Mouse (Mus musculus): ENCODE data around the gene Fcna. TPM values are rescaled to one million over a fixed set of nuclear protein-coding genes. Genes with fewer than 3 reads are reported as not detected.
A peak's percentile ranks its signal among the peaks of the same experiment; 100 is the strongest.

Fcna gene
- total and polyA plus RNA-seq, 3 experiments: 4.0 to 6.8 (median 4.8) TPM

GRCm38 (mm10) chr2:25639890-25640289, 12.1 kb upstream of the Fcna start:
- Histone ChIP-seq H3K79me2 (replicated peaks; ENCODE audit: control insufficient read depth, insufficient read depth, low read length) (no peaks in the 10 kb centered on the region), H3K4me1 (ENCODE audit: control insufficient read depth, insufficient read depth, low read length) (no peaks in the 10 kb centered on the region), H3K4me3 (no peak overlapping the region), H3K27ac (no peak overlapping the region), H3K27me3 (ENCODE audit: control insufficient read depth, insufficient read depth, low read length) (no peaks in the 10 kb centered on the region), H3K36me3 (ENCODE audit: control insufficient read depth, insufficient read depth, low read length) (no peaks in the 10 kb centered on the region), H3K9ac (ENCODE audit: low read depth, low read length) (no peak overlapping the region)
- TF ChIP-seq CTCF (IDR thresholded peaks at IDR 0.05) (peak; percentile 75), EP300 (IDR thresholded peaks at IDR 0.05; ENCODE audit: insufficient read depth, low read depth, low read length) (no peak)
- DNase-seq: no peak
- 22% methylated on average over 6 of the region's 6 CpGs for WGBS
- intact Hi-C loops (cut with DNase I): no loop called here

- H3K4me3 ChIP-seq: no peak overlapping the region
- no peak overlapping the region for H3K9ac ChIP-seq (ENCODE audit: low read depth, low read length)
- intact Hi-C loops (cut with DNase I): no loop called here
- H3K27ac ChIP-seq: no peak overlapping the region
- no peaks in the 10 kb centered on the region for H3K79me2 ChIP-seq (replicated peaks; ENCODE audit: control insufficient read depth, insufficient read depth, low read length)
- no peak for TF ChIP-seq EP300 (IDR thresholded peaks at IDR 0.05; ENCODE audit: insufficient read depth, low read depth, low read length)
- TF ChIP-seq CTCF (IDR thresholded peaks at IDR 0.05): peak; percentile 61
- H3K27me3 ChIP-seq (ENCODE audit: control insufficient read depth, insufficient read depth, low read length): no peaks in the 10 kb centered on the region
- WGBS: 73% methylated on average over 1 of the region's 1 CpGs
- no peaks in the 10 kb centered on the region for H3K4me1 ChIP-seq (ENCODE audit: control insufficient read depth, insufficient read depth, low read length)
- no peak for DNase-seq
- H3K36me3 ChIP-seq (ENCODE audit: control insufficient read depth, insufficient read depth, low read length): no peaks in the 10 kb centered on the region
Observed at GRCm38 (mm10) chr2:25634046-25634445, 6.2 kb upstream of the Fcna start.

GRCm38 (mm10) chr2:25633616-25634015, 5.8 kb upstream of the Fcna start:
- H3K4me3 ChIP-seq: no peak overlapping the region
- H3K4me1 ChIP-seq (ENCODE audit: control insufficient read depth, insufficient read depth, low read length): no peaks in the 10 kb centered on the region
- intact Hi-C loops (cut with DNase I): no loop called here
- DNase-seq: no peak
- H3K27me3 ChIP-seq (ENCODE audit: control insufficient read depth, insufficient read depth, low read length): no peaks in the 10 kb centered on the region
- TF ChIP-seq POLR2A (IDR thresholded peaks at IDR 0.05; ENCODE audit: insufficient read depth, low read depth, low read length): no peak
- no peak for TF ChIP-seq CTCF (IDR thresholded peaks at IDR 0.05)
- no peak for TF ChIP-seq EP300 (IDR thresholded peaks at IDR 0.05; ENCODE audit: insufficient read depth, low read depth, low read length)
- WGBS: 84% methylated on average over 3 of the region's 3 CpGs
- H3K9ac ChIP-seq (ENCODE audit: low read depth, low read length): no peak overlapping the region
- no peaks in the 10 kb centered on the region for H3K79me2 ChIP-seq (replicated peaks; ENCODE audit: control insufficient read depth, insufficient read depth, low read length)
- H3K36me3 ChIP-seq (ENCODE audit: control insufficient read depth, insufficient read depth, low read length): no peaks in the 10 kb centered on the region
- no peak overlapping the region for H3K27ac ChIP-seq

GRCm38 (mm10) chr2:25628738-25629137, 908 bp upstream of the Fcna start:
- intact Hi-C loops (cut with DNase I): no loop called here
- DNase-seq: peak in 1 of 2 experiments; percentile 46
- H3K4me3 ChIP-seq: no peak overlapping the region
- no peak overlapping the region for H3K27ac ChIP-seq
- 33% methylated on average over 4 of the region's 4 CpGs for WGBS
- no peaks in the 10 kb centered on the region for H3K36me3 ChIP-seq (ENCODE audit: control insufficient read depth, insufficient read depth, low read length)
- no peaks in the 10 kb centered on the region for H3K79me2 ChIP-seq (replicated peaks; ENCODE audit: control insufficient read depth, insufficient read depth, low read length)
- H3K9ac ChIP-seq (ENCODE audit: low read depth, low read length): no peak overlapping the region
- TF ChIP-seq EP300 (IDR thresholded peaks at IDR 0.05; ENCODE audit: insufficient read depth, low read depth, low read length) (no peak), CTCF (IDR thresholded peaks at IDR 0.05) (no peak), POLR2A (IDR thresholded peaks at IDR 0.05; ENCODE audit: insufficient read depth, low read depth, low read length) (no peak)
- H3K4me1 ChIP-seq (ENCODE audit: control insufficient read depth, insufficient read depth, low read length): no peaks in the 10 kb centered on the region
- H3K27me3 ChIP-seq (ENCODE audit: control insufficient read depth, insufficient read depth, low read length): no peaks in the 10 kb centered on the region

GRCm38 (mm10) chr2:25625986-25626385, 1.8 kb downstream of the Fcna start:
- Histone ChIP-seq H3K4me1 (ENCODE audit: control insufficient read depth, insufficient read depth, low read length) (peaks cover 2% of the 10 kb centered on the region), H3K79me2 (replicated peaks; ENCODE audit: control insufficient read depth, insufficient read depth, low read length) (no peaks in the 10 kb centered on the region), H3K27me3 (ENCODE audit: control insufficient read depth, insufficient read depth, low read length) (no peaks in the 10 kb centered on the region), H3K4me3 (no peak overlapping the region), H3K36me3 (ENCODE audit: control insufficient read depth, insufficient read depth, low read length) (no peaks in the 10 kb centered on the region), H3K27ac (no peak overlapping the region), H3K9ac (ENCODE audit: low read depth, low read length) (no peak overlapping the region)
- 54% methylated on average over 5 of the region's 5 CpGs for WGBS
- no peak for DNase-seq
- intact Hi-C loops (cut with DNase I): no loop called here
- TF ChIP-seq CTCF (IDR thresholded peaks at IDR 0.05) (no peak), EP300 (IDR thresholded peaks at IDR 0.05; ENCODE audit: insufficient read depth, low read depth, low read length) (no peak), POLR2A (IDR thresholded peaks at IDR 0.05; ENCODE audit: insufficient read depth, low read depth, low read length) (no peak)

GRCm38 (mm10) chr2:25621229-25622200, 6.3 kb downstream of the Fcna start, which contains the start of gene Tmem141:
Gene Tmem141 (minus strand): TSS chr2:25622005.
- peak within 1 kb of the TSS; percentile 64 for H3K9ac ChIP-seq (ENCODE audit: low read depth, low read length)
- TF ChIP-seq POLR2A (IDR thresholded peaks at IDR 0.05; ENCODE audit: insufficient read depth, low read depth, low read length): peak; percentile 57
- TF ChIP-seq CTCF (IDR thresholded peaks at IDR 0.05): peak; percentile 80
- TF ChIP-seq EP300 (IDR thresholded peaks at IDR 0.05; ENCODE audit: insufficient read depth, low read depth, low read length): 0 out of 2 replicates have a peak, but pooled peaks have one; percentile 8
- intact Hi-C loops (cut with DNase I): no loop called here
- H3K27me3 ChIP-seq (ENCODE audit: control insufficient read depth, insufficient read depth, low read length): no peaks in the 10 kb centered on the region; the same call in 1 of the 2 replicates
- H3K27ac ChIP-seq: peak within 1 kb of the TSS; percentile 83
- peaks cover 2% of the 10 kb centered on the region for H3K4me1 ChIP-seq (ENCODE audit: control insufficient read depth, insufficient read depth, low read length)
- no peaks in the 10 kb centered on the region for H3K36me3 ChIP-seq (ENCODE audit: control insufficient read depth, insufficient read depth, low read length)
- DNase-seq: peak; percentile 87 to 90
- H3K4me3 ChIP-seq: peak within 1 kb of the TSS; percentile 60
- 9% methylated on average over 34 of the region's 34 CpGs for WGBS
- H3K79me2 ChIP-seq (replicated peaks; ENCODE audit: control insufficient read depth, insufficient read depth, low read length): no peaks in the 10 kb centered on the region

Measured in heart, adult 2 months (tissue).